Mouse (Mus musculus) small intestine, adult 2 months (tissue): ENCODE measurements around the gene Nlrc4.

Source experiments
- CTCF ChIP-seq: fragments of 200-500 bp; IDR thresholded peaks from 2 replicates; pipeline ENCODE4 v1.5.1; 2012; ENCODE audit warnings: low read depth, mild to moderate bottlenecking, control low read depth, inconsistent platforms, low read length, moderate library complexity, mixed read lengths; ENCODE audit not compliant: insufficient replicate concordance, insufficient read length; ENCODE audit errors: extremely low read depth
- POLR2A ChIP-seq: fragments of 200-500 bp; IDR thresholded peaks from 2 replicates; pipeline ENCODE4 v1.6.1; 2012; ENCODE audit warnings: low read depth, mild to moderate bottlenecking, control low read depth, inconsistent platforms, low read length, moderate library complexity

- no peak for TF ChIP-seq POLR2A
- no peak for TF ChIP-seq CTCF
Measured at GRCm38 (mm10) chr17:74440486-74440885, 18.5 kb downstream of the Nlrc4 start.
